Mouse (Mus musculus): ENCODE data around the gene Hoxb3.
A peak's percentile ranks its signal among the peaks of the same experiment; 100 is the strongest.

Hoxb3 gene

GRCm38 (mm10) chr11:96323154-96323553, at the start of gene Hoxb3:
Gene Hoxb3, plus strand, starts transcription at chr11:96323326.
- DNase-seq (ENCODE audit: low spot score in 2 of 2): no peak

- DNase-seq (ENCODE audit: low spot score in 2 of 2): no peak
Measured at GRCm38 (mm10) chr11:96274428-96274827, 48.7 kb upstream of the Hoxb3 start.

DNA sequence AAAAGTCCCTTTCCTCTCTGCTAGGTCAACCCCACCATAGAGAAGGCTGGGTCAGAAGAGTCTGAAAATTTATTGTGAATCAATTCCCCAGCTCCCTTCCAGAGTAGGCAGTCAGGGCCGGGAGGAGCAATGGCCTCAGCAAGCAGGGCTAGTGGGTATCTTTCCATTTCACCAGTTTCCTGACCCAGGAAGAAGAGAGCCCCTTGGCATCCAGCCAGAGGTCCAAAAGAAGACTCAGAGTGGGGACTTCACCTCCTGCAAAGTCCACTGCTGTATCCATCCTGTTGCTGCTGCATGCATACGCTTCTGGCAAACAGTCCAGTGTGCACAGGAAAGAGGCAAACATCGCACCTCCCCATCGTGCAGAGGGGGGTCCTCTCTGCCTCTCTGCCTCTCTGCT, 47.2 kb upstream of the Hoxb3 start:
- no peak for DNase-seq (ENCODE audit: low spot score in 2 of 2)

DNA sequence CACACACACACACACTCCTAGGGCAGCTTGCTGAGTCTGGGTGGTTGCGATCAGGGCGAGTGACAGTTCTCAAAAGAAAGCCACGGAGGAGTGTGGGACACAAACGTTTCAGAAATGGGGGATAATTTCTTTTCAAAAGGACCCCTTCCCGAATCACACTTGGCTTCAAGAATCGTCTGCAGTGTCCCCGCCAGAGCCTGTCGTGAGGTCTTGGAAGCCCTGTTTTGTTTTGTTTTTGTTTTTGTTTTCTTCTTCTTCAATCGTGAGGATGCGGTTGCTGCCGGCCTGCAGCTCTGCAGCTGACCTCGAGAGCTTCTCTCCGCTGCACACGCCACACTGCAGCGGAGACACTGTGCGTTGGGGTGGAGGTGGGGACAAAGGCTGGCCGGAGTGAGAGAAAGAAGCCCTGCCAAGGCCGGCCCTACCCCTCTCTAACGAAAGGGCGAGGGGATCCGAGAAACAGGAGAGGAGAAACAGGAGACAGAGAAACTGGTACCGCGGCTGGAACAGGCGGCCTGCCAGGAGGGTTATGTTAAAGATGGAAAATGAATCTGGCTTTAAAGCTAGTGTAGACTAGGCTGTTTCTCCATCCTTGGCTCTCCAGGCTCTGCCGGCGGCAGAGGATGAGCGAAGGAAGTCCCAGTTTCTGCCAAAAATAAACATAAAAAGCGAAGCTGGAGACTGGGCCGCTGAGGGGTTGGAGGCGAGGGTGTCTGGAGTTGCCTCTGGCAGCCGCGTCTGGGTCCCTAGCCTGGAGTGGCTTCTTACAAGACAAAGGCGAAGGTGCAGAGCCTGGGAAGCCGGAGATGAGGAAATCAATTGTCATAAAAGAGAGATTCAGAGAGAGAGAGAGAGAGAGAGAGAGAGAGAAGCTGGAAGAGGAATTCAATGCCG, 45.7 kb upstream of the Hoxb3 start:
- DNase-seq (ENCODE audit: low spot score in 2 of 2): no peak

GRCm38 (mm10) chr11:96278324-96278723, 44.8 kb upstream of the Hoxb3 start:
- DNase-seq (ENCODE audit: low spot score in 2 of 2): no peak

- DNase-seq (ENCODE audit: low spot score in 2 of 2): peak; percentile 40 to 79
Measured at GRCm38 (mm10) chr11:96278773-96279172, 44.4 kb upstream of the Hoxb3 start.

- DNase-seq (ENCODE audit: low spot score in 2 of 2): no peak
Measured at GRCm38 (mm10) chr11:96279421-96280233, 43.5 kb upstream of the Hoxb3 start.

DNA sequence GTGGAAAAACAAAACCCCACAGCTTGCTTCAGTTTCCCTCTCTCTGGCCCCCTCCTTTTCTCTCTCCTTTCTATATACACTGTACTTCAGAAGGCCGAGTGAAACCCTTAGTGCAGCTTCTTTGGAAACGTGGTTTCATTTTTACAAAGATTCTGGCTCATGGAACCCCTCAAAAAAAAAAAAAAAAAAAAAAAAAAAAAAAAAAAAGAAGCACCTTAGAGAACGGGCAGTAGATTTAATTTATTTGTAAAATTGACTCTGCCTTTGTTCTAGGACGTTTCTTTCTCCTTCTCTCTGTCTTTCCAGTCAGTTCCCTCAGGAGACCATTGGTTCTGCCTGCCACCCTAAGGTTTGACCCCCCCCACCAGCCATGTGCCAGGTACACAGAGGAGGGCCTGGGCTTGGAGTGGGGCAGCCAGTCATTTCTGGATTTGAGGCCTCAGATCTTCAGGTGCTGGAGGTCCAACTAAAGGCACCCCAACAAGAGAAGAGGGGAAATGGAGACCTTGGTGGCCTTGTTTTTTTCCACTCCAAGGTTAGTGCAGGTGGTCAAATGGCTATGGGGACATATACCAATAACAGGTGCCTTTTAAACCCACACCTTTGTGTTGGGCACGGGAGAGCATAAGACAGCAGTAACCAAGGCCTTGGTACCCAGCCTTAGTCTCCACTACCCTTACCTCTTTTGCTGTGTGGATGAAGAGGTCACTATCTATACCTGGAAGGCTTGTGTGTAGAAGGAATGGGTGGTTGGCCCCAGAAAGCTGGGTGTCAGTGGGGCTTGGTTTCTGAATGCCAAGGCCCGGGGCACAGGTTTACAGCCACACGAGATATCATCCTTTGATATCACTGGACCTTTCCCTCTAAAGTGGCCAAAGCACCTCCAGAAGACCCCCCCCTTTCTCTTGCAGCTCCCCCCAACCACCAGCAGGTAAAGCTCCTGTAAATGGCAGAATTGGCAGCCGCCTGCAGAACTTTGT, 42.4 kb upstream of the Hoxb3 start:
- DNase-seq (ENCODE audit: low spot score in 2 of 2): no peak

DNA sequence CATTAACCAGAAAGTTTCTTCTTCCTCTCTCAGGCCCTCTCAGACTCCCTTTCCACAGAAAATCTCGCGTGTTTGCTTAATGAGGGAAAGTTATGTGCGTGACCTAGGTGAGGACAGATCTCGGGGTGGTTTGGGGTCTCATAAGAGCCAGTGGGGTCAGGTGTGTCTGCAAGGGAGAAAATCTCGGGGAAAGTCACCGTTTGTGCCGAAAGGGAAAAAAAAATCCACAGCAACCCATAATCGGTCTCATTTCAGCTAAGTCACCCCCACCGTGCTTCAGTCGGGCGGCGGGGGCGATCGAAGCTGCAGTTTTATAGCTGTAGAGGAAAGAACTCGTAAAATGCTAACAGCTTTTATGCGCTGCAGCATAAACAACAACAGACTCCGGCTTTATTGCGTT, 41.7 kb upstream of the Hoxb3 start:
- no peak for DNase-seq (ENCODE audit: low spot score in 2 of 2)

GRCm38 (mm10) chr11:96281855-96282570, 41.1 kb upstream of the Hoxb3 start, which contains the start of gene Hoxb8:
Gene Hoxb8, plus strand, starts transcription at chr11:96281905.
- DNase-seq (ENCODE audit: low spot score in 2 of 2): no peak

DNA sequence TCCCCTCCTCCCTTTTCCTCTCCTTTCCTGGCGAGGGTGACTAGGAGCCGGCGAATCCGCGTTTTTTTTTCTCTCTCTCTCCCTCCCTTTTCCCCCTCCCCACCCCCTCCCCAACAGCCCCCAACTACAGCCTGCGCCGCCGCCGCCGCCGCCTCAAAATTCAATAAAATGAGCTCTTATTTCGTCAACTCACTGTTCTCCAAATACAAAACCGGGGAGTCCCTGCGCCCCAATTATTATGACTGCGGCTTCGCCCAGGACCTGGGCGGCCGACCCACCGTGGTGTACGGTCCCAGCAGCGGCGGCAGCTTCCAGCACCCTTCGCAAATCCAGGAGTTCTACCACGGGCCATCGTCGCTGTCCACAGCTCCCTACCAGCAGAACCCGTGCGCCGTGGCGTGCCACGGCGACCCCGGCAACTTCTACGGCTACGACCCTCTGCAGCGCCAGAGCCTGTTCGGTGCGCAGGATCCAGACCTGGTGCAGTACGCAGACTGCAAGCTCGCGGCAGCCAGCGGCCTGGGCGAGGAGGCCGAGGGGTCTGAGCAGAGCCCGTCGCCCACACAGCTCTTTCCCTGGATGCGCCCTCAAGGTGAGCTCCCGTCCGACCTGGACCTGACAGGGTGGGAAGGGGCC, 40.2 kb upstream of the Hoxb3 start:
- no peak for DNase-seq (ENCODE audit: low spot score in 2 of 2)

DNA sequence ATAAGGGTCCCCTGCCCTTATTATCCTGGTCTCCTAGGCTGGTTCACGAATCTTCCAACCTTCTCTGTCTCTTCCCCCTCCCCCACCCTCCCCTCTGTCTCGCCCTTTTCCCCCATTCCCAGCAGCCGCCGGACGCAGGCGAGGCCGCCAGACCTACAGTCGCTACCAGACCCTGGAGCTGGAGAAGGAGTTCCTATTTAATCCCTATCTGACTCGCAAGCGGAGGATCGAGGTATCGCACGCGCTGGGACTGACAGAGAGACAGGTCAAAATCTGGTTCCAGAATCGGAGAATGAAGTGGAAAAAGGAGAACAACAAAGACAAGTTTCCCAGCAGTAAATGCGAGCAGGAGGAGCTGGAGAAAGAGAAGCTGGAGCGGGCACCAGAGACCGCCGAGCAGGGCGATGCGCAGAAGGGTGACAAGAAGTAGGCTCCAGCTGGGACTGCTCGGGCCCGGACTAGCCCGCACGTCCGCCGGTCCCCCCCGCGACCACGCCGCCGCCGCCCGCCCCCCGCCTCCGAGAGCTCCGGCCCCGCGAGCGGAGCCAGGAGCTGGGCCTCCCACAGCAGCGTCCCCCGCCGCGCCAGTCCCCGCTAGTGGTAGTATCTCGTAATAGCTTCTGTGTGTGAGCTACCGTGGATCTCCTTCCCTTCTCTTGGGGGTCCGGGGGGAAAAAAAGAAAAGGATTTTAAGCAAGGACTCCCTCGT, 38.9 kb upstream of the Hoxb3 start:
- DNase-seq (ENCODE audit: low spot score in 2 of 2): no peak

DNA sequence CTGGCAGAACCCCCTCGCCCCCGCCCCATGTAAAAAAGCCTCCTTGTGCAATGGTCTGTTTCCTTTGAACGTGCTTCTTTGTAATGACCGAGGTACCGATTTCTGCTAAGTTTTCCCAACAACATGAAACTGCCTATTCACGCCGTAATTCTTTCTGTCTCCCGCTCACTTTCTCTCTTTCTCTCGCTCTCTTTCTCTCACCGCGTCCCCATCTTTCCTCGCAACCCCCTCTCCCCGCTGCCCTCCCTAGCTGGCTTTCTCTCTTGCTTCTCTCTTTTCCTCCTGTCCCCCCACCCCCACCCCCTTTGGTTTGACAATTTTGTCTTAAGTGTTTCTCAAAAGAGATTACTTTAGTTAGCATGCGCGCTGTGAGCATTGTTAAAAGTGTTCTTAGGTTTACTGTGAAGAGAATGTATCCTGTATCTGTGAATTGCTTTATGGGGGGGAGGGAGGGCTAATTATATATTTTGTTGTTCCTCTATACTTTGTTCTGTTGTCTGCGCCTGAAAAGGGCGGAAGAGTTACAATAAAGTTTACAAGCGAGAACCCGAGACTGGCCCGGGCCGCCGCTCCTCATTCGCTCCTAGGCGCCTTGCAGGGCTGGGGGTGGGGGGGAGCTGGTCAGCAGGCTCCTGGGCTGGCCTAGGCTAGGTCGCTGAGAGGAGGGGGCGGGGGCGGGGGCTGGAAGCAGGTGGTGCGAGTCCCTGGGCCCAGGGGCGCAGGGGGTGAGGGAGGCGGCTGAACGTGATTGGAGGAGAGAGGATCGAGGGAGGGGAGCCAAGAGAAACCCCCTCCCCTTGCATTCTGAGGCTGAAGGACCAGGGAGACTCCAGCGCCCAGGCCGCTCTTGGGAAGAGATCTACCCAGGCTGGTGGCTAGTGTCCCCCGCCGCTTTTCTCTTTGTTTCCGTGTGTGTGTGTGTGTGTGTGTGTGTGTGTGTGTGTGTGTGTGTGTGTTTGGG, 38.1 kb upstream of the Hoxb3 start:
- no peak for DNase-seq (ENCODE audit: low spot score in 2 of 2)

DNA sequence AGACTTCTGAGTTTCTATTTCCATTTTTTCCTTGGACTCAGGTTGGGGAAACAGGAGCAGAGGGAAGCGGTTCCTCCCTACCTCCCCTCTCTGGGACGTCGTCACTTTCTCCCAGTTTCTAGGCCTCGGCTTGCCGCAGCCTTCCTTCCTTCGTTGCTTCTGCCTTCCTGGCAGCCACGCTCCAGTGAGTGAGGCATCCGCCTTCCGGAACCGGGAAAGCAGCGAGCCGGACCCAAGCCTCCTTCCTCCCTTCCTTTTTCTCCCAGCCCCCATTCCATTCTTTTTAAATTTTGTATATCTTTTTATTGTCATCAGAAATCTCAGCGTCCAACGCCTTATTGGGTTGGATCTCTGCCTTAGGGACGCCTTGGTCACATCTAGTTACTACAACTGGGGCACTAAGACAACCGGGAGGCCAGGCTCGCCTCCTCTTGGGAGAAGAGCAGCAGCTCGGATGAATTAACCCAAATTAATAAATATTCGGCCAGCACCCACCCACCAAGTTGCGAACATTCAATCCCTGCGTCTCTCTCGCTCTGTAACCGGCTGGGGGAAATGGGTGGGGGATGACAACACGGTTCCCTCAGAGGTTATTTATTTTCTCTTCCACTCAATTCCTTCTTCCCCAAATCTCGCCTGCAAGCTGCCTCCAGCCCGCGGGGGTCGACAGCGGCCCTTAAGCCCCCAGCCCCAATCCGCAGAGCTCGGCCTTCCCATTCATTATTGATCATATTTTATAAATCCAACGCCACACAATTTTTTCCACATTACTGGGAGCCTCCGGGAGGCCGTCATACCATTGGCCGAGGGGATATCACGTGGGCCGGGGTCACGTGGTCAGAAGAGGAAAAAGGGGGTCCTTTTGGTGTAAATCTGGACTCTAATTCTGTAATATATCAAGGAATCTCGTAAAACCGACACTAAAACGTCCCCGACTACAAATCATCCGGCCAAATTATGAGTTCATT, 37.1 kb upstream of the Hoxb3 start, which contains the start of gene Hoxb7:
Gene Hoxb7 (plus strand): TSS at position 853 of the 968 bp plus-strand sequence.
- no peak for DNase-seq (ENCODE audit: low spot score in 2 of 2)

- no peak for DNase-seq (ENCODE audit: low spot score in 2 of 2)
Measured at GRCm38 (mm10) chr11:96286739-96287385, 36.3 kb upstream of the Hoxb3 start.

DNA sequence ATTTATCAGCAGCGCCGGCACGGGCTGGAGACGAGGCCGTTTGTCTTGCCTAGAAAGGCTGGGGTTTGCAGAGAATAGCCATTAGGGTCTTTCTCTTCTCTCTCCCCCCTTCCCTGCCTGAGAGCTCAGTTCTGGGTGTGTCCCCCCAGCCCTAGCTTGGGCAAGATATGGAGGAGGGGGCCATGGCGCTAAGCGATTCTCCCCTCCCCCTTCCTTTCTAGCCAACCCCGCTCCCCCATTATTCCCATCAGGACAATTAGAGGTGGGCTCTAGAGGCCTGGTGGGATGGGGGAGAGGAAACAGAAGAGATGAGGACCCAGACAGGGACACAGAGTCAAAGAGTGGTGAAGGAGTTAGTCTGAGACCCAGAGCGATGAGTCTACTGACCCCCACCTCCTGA, 35.7 kb upstream of the Hoxb3 start:
- DNase-seq (ENCODE audit: low spot score in 2 of 2): no peak

All from spleen, postnatal 10 days (tissue).